Mouse (Mus musculus) heart, embryonic 14.5 days (tissue): ENCODE measurements around the gene Ywhab. TPM values are rescaled to one million over a fixed set of nuclear protein-coding genes. Genes with fewer than 3 reads are reported as not detected.

ENCODE experiments used
- ATAC-seq: fragments of 200-750 bp; cut with Nextera tagmentation; 2 replicates; pipeline ENCODE4 v1.8.0; 2017; ENCODE audit warnings: low read depth, moderate TSS enrichment; ENCODE audit not compliant: insufficient number of reproducible peaks, insufficient read depth, low FRiP score
- H3K27ac ChIP-seq, 2 experiments: fragments of 200-500 bp in 1 of 2; fragments of 300-500 bp in 1 of 2; sonication (generic) in 1 of 2; replicated peaks in 1 of 2; 2 replicates each; pipeline ENCODE4 v1.5.1; 2012 to 2014; ENCODE audit warnings: low read depth in 2 of 2, low read length in 2 of 2, control low read depth in 1 of 2, mild to moderate bottlenecking in 1 of 2, mixed read lengths in 1 of 2; ENCODE audit not compliant: control insufficient read depth in 1 of 2, insufficient read depth in 1 of 2
- H3K27me3 ChIP-seq: fragments of 300-500 bp; sonication (generic); 2 replicates; pipeline ENCODE4 v1.6.1; 2014; ENCODE audit warnings: mild to moderate bottlenecking, low read length, control low read depth; ENCODE audit not compliant: control insufficient read depth, insufficient read depth
- H3K36me3 ChIP-seq: fragments of 300-500 bp; sonication (generic); 2 replicates; pipeline ENCODE4 v1.6.1; 2014; ENCODE audit warnings: mild to moderate bottlenecking, control low read depth, low read length, mixed read lengths; ENCODE audit not compliant: control insufficient read depth, insufficient read depth
- H3K4me1 ChIP-seq, 2 experiments: fragments of 200-500 bp in 1 of 2; fragments of 300-500 bp in 1 of 2; sonication (generic) in 1 of 2; 2 replicates each; pipeline ENCODE4 v1.6.1; 2012 to 2014; ENCODE audit warnings: low read length in 2 of 2, control low read depth in 1 of 2, mixed read lengths in 1 of 2; ENCODE audit not compliant: control insufficient read depth in 2 of 2, insufficient read depth in 2 of 2
- H3K4me2 ChIP-seq: fragments of 300-500 bp; sonication (generic); 2 replicates; pipeline ENCODE4 v1.6.1; 2014; ENCODE audit warnings: mild to moderate bottlenecking, low read length
- H3K4me3 ChIP-seq, 2 experiments: fragments of 200-500 bp in 1 of 2; fragments of 300-500 bp in 1 of 2; sonication (generic) in 1 of 2; 2 replicates each; pipeline ENCODE4 v1.5.1; 2012 to 2014; ENCODE audit warnings: low read length in 2 of 2, mild to moderate bottlenecking in 2 of 2, control low read depth in 1 of 2, low read depth in 1 of 2, moderate library complexity in 1 of 2; ENCODE audit not compliant: control insufficient read depth in 1 of 2, insufficient read depth in 1 of 2
- H3K9ac ChIP-seq: fragments of 300-500 bp; sonication (generic); 2 replicates; pipeline ENCODE4 v1.6.1; 2014; ENCODE audit warnings: mild to moderate bottlenecking, low read length
- H3K9me3 ChIP-seq: fragments of 300-500 bp; sonication (generic); 2 replicates; pipeline ENCODE4 v1.6.1; 2016; ENCODE audit warnings: low read length, control low read depth; ENCODE audit not compliant: control insufficient read depth
- WGBS: fragments of 180-500 bp; shearing (Covaris S2); extraction: QIAGEN DNeasy Blood & Tissue Kit; methylation state at CpG from one replicate; pipeline ENCODE4 v1.1.7; 2014; 5-methylcytosine and 5-hydroxymethylcytosine counted together
- polyA plus RNA-seq: library from polyadenylated mRNA; unstranded; fragments of >200 nt; fragmentation: Nextera tagmentation; extraction: Ambion mirVana; gene quantifications from 2 replicates; pipeline ENCODE4 v1.2.1, GENCODE M21; 2014

Gene Ywhab
- 211 and 212 TPM in 2 replicates for polyA plus RNA-seq

DNA sequence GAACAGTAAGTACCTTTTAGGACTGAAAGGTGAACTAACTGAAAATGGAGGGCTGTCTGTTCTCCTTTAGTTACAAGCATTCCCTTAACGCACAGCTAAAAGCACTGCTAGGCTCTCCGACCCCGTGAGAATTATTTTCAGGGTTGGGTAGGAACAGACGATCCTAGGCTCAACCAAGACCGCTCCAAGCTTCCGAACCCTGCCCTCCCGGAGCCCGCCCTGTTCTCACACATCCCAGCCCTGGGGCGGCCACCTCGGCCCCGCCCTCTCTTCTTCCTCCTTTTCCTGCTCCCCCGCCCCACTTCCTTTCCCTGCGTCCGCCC is at the start of gene Ywhab:
Ywhab (plus strand) TSS at position 307 of the 323 bp plus-strand sequence.
- Histone ChIP-seq H3K36me3 (peaks cover 12% of the 10 kb centered on the region), H3K27ac (peak within 1 kb of the TSS; percentile 90 to 95), H3K27me3 (no peaks in the 10 kb centered on the region), H3K9me3 (no peaks in the 10 kb centered on the region), H3K4me3 (peak within 1 kb of the TSS; percentile 68 to 93), H3K4me1 (peaks cover 5 to 27% of the 10 kb centered on the region in 2 experiments; a peak in 3 of 4 replicates), H3K9ac (peak within 1 kb of the TSS; percentile 90), H3K4me2 (peak within 1 kb of the TSS; percentile 86)
- ATAC-seq = no peak
- under 1% methylated on average over 14 of the region's 14 CpGs for WGBS

DNA sequence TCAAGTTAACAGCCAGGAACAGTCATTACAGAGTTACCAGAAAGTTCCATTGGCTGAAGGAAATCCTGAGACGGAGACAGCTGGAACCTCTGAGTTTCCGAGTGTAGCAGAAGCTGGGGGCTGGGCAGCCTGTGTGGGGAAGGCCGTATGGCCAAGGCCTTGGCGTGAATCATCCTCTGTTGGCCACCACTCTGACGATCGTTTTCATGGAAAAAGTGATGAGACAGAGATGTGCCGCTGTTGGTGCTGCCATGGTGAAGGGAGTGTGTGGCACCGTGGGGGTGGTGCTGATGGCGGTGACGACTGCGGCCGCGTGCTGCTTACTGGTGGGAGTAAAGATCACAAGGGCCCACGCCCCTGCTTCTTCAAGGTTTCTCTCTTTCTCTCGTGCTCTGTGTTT is 48.5 kb upstream of the Ywhab start:
- peaks cover 6 to 7% of the 10 kb centered on the region in 2 experiments; a peak in 3 of 4 replicates for H3K4me1 ChIP-seq
- H3K9me3 ChIP-seq = no peaks in the 10 kb centered on the region
- peaks cover 6% of the 10 kb centered on the region for H3K27me3 ChIP-seq
- no peak overlapping the region for H3K4me3 ChIP-seq
- ATAC-seq = no peak
- H3K4me2 ChIP-seq = no peak overlapping the region
- WGBS = 66% methylated on average over 15 of the region's 15 CpGs
- H3K27ac ChIP-seq = no peak overlapping the region
- no peak overlapping the region for H3K9ac ChIP-seq
- H3K36me3 ChIP-seq = no peaks in the 10 kb centered on the region

DNA sequence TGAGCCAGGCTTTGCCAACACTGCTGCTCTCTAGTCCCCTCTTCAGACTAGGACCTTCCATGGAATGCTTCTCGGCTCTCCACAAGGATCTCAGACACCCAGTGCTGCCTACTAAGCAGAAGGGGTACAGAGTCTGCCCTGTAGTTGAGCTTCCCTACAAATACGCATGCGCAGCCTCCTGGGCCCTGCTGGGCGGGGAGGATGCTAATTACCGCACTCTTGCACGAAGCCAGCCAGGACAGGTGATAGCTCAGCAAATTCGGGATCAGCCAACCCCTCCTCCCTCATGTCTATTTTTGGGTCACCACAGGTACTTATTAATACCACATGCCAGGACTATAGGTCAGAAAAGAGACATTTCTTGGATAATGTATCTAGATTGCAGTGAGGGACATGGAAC is 46.8 kb upstream of the Ywhab start:
- Histone ChIP-seq H3K27ac (no peak overlapping the region), H3K4me1 (peaks cover 6 to 7% of the 10 kb centered on the region in 2 experiments; a peak in 3 of 4 replicates), H3K9ac (no peak overlapping the region), H3K36me3 (no peaks in the 10 kb centered on the region), H3K9me3 (no peaks in the 10 kb centered on the region), H3K4me2 (no peak overlapping the region), H3K4me3 (no peak overlapping the region), H3K27me3 (peaks cover 6% of the 10 kb centered on the region)
- no peak for ATAC-seq
- WGBS = 72% methylated on average over 7 of the region's 7 CpGs

DNA sequence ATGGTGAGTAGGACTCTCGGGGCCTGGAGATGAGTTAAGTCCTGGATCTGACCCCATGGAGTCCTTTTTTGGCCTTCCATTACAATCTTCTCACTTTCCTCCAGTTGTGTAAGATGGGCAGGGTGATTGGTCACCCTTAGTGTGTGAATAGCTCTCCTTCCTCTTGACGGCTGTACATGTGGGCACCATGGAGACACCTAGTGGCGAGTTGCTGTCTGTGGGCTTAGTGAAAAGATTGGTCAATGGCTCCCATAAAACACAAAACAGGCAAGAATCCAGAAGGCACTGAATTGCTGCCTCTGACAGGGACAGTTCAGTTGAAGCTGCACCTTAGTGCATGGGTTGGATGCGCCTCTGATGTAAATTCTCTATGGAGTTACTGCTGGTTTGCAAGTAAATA is 43.0 kb upstream of the Ywhab start:
- Histone ChIP-seq H3K36me3 (no peaks in the 10 kb centered on the region), H3K9me3 (no peaks in the 10 kb centered on the region), H3K4me3 (no peak overlapping the region), H3K27ac (no peak overlapping the region), H3K27me3 (peaks cover 6% of the 10 kb centered on the region), H3K9ac (no peak overlapping the region), H3K4me1 (no peaks in the 10 kb centered on the region), H3K4me2 (no peak overlapping the region)
- WGBS = 21% methylated on average over 4 of the region's 4 CpGs
- no peak for ATAC-seq

DNA sequence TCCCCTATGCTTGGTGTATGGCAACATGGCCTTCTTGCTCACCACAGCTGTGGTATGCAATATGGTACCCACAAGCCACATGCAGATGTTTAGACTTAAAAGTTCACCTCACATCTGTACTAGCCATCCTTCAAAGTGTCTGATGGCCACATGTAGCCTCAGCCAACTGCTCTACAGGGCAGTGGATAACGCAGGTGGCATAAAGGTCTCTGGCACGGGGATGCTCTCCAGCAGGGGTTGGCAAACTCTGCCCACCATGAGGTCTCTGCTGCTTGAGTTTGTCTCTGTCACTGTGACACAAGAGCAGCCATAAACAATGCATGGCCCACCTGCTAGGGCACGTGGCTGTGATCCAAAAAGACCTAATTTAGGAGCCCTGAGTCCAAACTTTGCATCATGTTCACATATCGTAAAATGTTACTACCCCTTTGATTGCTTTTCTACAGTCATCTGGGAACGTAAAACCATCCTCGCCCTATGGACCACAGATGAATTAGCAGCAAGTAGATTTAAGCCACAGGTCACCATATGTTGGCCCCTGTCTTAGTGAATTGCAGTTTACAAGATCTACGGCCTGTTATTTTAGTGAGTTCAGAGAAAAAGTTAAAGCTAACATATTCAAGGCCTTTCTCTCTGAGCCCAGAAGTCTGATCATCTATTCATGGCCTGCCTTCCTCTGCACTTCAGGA is 41.0 kb upstream of the Ywhab start:
- H3K4me3 ChIP-seq = no peak overlapping the region
- WGBS = 80% methylated on average over 7 of the region's 7 CpGs
- no peak overlapping the region for H3K9ac ChIP-seq
- ATAC-seq = no peak
- no peak overlapping the region for H3K4me2 ChIP-seq
- H3K4me1 ChIP-seq = no peaks in the 10 kb centered on the region
- no peaks in the 10 kb centered on the region for H3K36me3 ChIP-seq
- no peak overlapping the region for H3K27ac ChIP-seq
- peaks cover 3% of the 10 kb centered on the region; the same call in 1 of the 2 replicates for H3K27me3 ChIP-seq
- peaks cover 4% of the 10 kb centered on the region for H3K9me3 ChIP-seq

DNA sequence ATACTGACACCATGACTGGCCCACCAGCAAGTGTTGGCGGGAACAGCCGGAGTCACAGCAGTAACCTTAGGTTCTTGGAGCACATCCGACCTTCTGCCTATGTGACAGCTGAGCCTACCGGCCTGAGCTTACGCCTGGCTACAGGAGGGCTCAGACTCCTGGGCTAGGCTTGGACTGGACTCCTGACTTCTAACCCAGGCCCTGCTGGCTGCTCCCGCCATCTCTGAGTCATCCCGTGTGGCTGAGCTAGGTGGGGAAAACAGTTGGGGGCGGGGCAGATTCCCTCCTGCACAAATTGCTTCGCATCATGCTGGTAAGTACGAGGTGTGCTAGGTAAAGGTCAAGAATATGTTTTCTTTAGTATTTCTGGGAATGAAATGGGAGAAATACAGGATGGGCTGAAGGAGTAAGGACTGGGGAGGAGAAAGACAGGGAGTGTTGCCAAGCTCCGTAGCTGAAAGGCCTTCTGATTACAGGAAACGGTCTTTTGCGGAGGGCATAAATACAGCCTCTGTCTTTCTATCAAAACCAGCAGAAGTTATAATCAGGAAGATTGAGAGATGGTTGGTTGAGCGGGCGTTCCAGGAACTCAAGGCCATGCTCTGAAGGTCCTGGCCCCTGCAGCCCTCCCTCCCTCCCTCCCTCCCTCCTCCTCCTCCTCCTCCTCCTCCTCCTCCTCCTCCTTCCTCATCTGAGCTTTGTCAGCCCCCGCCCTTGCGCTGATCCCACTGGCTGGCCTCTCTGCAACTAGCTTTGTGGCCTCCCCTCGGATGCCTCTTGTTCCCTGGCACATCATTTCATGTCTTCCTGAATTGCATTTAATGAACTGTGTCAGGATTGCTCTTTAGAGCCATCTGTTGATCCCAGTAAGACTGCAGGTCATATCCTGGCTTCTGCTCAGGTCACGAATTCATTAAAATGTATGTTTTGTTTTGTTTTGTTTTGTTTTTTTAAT is 29.9 kb upstream of the Ywhab start:
- Histone ChIP-seq H3K4me3 (no peak overlapping the region), H3K9me3 (no peaks in the 10 kb centered on the region), H3K9ac (no peak overlapping the region), H3K36me3 (no peaks in the 10 kb centered on the region), H3K27me3 (no peaks in the 10 kb centered on the region), H3K4me1 (no peaks in the 10 kb centered on the region), H3K27ac (no peak overlapping the region), H3K4me2 (no peak overlapping the region)
- ATAC-seq = no peak
- WGBS = 65% methylated on average over 19 of the region's 19 CpGs

DNA sequence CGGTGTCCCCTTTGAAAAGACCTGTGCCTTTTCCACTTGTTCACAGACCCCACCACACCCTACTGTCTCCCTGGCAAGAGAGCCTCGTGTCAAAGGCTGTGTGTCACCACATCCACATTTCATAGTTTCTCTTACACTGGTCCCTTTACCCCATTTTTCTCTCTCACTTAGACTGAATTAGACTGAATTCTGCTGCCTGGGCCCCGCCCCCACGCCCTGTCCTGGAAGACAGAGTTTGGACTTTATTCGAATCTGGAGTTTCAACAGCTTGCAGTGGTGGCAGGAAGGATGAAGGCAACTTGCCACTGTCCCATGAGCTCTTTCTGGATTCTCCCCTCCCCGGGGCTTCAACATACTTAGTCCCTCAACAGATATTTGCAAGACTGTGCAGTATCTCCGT is 29.1 kb upstream of the Ywhab start:
- Histone ChIP-seq H3K36me3 (no peaks in the 10 kb centered on the region), H3K9ac (no peak overlapping the region), H3K27ac (no peak overlapping the region), H3K4me2 (no peak overlapping the region), H3K4me3 (no peak overlapping the region), H3K4me1 (no peaks in the 10 kb centered on the region), H3K27me3 (no peaks in the 10 kb centered on the region), H3K9me3 (no peaks in the 10 kb centered on the region)
- 60% methylated on average over 7 of the region's 7 CpGs for WGBS
- ATAC-seq = no peak
